Mouse (Mus musculus) heart, adult 2 months (tissue): ENCODE results near the gene Mis12. TPM values are rescaled to one million over a fixed set of nuclear protein-coding genes. Genes with fewer than 3 reads are reported as not detected.

Source experiments
- DNase-seq, 2 experiments: peaks; one replicate each; pipeline ENCODE4 v3.0.0; 2021
- H3K27ac ChIP-seq: fragments of 200-600 bp; 2 replicates; pipeline ENCODE4 v1.8.1; 2022
- H3K27me3 ChIP-seq: fragments of 200-500 bp; 2 replicates; pipeline ENCODE4 v1.6.1; 2012; ENCODE audit warnings: mild to moderate bottlenecking, low read length, inconsistent platforms, mixed read lengths; ENCODE audit not compliant: control insufficient read depth, insufficient read depth
- H3K36me3 ChIP-seq: fragments of 200-500 bp; 2 replicates; pipeline ENCODE4 v1.6.1; 2012; ENCODE audit warnings: low read length, inconsistent platforms; ENCODE audit not compliant: control insufficient read depth, insufficient read depth
- H3K4me1 ChIP-seq: fragments of 200-500 bp; 2 replicates; pipeline ENCODE4 v1.6.1; 2011; ENCODE audit warnings: low read length; ENCODE audit not compliant: control insufficient read depth, insufficient read depth
- H3K4me3 ChIP-seq: fragments of 200-600 bp; 2 replicates; pipeline ENCODE4 v1.8.1; 2022
- H3K79me2 ChIP-seq: fragments of 200-500 bp; replicated peaks from 2 replicates; pipeline ENCODE4 v1.6.1; 2012; ENCODE audit warnings: mild to moderate bottlenecking, inconsistent platforms, low read length, moderate library complexity, mixed read lengths; ENCODE audit not compliant: control insufficient read depth, insufficient read depth
- H3K9ac ChIP-seq: fragments of 200-500 bp; 2 replicates; pipeline ENCODE4 v1.6.1; 2012; ENCODE audit warnings: low read depth, mild to moderate bottlenecking, control low read depth, inconsistent platforms, low read length, mixed read lengths
- CTCF ChIP-seq: fragments of 200-600 bp; IDR thresholded peaks from 2 replicates; pipeline ENCODE4 v1.8.1; 2022; ENCODE audit warnings: antibody characterized with exemption, mild to moderate bottlenecking, moderate library complexity
- EP300 ChIP-seq: fragments of 200-500 bp; IDR thresholded peaks from 2 replicates; pipeline ENCODE4 v1.6.1; 2011; ENCODE audit warnings: low read depth, low read length, control low read depth; ENCODE audit not compliant: insufficient read depth
- POLR2A ChIP-seq: fragments of 200-500 bp; IDR thresholded peaks from 2 replicates; pipeline ENCODE4 v1.6.1; 2011; ENCODE audit warnings: mild to moderate bottlenecking, low read depth, low read length, control low read depth; ENCODE audit not compliant: insufficient read depth
- WGBS: fragments of 180-500 bp; shearing (Covaris S2); methylation state at CpG from one replicate; pipeline ENCODE4 v1.1.7; 2018; 5-methylcytosine and 5-hydroxymethylcytosine counted together
- intact Hi-C: fragments of 180-260 bp; cut with DNase I; formaldehyde crosslinking; loops from one replicate; pipeline ENCODE4 v1.15.1; 2025
- polyA plus RNA-seq: library from polyadenylated mRNA; depleted of rRNA; stranded (reverse); fragments of >200 nt; gene quantifications from 2 replicates; pipeline ENCODE4 v1.2.3, GENCODE M21; 2012
- total RNA-seq, 2 experiments: library from RNA; stranded (reverse); gene quantifications; 2 replicates each; pipeline ENCODE4 v1.2.3; 2021

Mis12 gene
- total and polyA plus RNA-seq, 3 experiments = 3.4 to 9.2 (median 7.5) TPM

DNA sequence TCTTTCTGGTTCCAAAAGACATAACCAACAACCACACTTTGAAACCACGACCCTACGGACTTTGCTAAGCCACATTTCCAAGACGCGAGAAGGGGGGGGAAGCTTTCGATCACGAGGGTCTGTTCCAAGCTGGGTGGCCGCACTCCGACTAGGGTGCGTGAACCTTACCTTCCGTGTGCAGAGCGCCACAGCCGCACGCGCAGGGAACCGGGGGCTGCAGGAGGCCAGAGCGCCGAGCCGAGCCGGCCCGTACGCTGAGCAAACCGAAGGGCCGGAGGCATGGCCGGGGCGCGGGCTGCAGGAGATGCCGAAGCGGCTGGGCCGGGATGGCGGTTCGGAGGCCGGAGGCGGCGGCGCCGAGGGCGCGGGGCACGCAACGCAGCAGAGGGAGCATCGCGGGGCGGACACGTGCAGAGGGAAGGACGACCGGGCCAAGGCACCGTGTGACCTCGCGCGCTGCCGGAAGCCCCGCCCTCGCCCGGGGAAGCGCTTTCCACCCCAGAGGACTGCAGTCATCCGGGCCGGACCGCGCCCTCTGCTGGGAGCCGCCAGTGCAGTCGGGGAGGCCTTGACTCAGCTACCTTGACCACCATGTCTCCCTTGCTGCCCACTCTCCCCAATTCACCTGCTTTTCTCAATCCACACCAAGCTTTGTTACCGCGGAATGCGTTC, 36.7 kb upstream of the Mis12 start, which contains the start of gene C1qbp:
Gene C1qbp, minus strand, starts transcription at position 470 of the 672 bp plus-strand sequence.
- intact Hi-C loops = loop anchor here (1.0 to 2.0 kb wide), 2 partner anchors 22 to 70 kb away; partner anchors contain the start of gene Dhx33
- H3K79me2 ChIP-seq = peaks cover 3% of the 10 kb centered on the region; the same call in 1 of the 2 replicates
- no peaks in the 10 kb centered on the region for H3K36me3 ChIP-seq
- peak within 1 kb of the TSS; percentile 63 for H3K4me3 ChIP-seq
- TF ChIP-seq EP300 (peak; percentile 81; the same call in 1 of the 2 replicates), POLR2A (peak; percentile 59; the same call in 1 of the 2 replicates), CTCF (no peak; the same call in 1 of the 2 replicates)
- peak; percentile 94 to 98 for DNase-seq
- no peaks in the 10 kb centered on the region for H3K27me3 ChIP-seq
- H3K27ac ChIP-seq = peak within 1 kb of the TSS; percentile 55
- peaks cover 3% of the 10 kb centered on the region for H3K4me1 ChIP-seq
- under 1% methylated on average over 56 of the region's 64 CpGs for WGBS
- H3K9ac ChIP-seq = peak within 1 kb of the TSS; percentile 99

DNA sequence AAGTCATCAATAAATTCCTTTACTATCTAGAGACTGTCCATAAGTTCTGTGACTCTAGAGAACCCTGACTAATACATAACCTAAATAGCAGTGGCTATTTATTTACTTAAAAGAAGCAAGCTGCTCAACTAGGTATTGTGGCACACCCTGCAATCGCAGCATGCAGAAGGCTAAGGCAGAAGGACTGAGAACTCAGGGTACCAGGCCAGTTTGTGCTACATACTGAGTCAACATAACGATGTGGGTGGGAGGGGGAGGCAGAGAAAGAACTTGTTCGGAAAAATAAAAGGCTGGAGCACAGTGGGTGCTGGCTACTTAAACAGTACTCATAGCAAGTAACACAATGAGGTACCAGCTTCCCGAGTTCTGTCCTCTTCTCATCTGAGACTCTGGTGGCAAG, 18.2 kb upstream of the Mis12 start:
- intact Hi-C loops = no loop called here
- no peak for DNase-seq
- H3K4me3 ChIP-seq = no peak overlapping the region
- H3K9ac ChIP-seq = no peak overlapping the region
- no peaks in the 10 kb centered on the region; the same call in 1 of the 2 replicates for H3K79me2 ChIP-seq
- peaks cover 2% of the 10 kb centered on the region for H3K4me1 ChIP-seq
- H3K27me3 ChIP-seq = no peaks in the 10 kb centered on the region
- TF ChIP-seq EP300 = no peak
- TF ChIP-seq CTCF = no peak
- no peak for TF ChIP-seq POLR2A
- 84% methylated on average over 4 of the region's 4 CpGs for WGBS
- no peak overlapping the region for H3K27ac ChIP-seq
- H3K36me3 ChIP-seq = peaks cover 3% of the 10 kb centered on the region; the same call in 1 of the 2 replicates

DNA sequence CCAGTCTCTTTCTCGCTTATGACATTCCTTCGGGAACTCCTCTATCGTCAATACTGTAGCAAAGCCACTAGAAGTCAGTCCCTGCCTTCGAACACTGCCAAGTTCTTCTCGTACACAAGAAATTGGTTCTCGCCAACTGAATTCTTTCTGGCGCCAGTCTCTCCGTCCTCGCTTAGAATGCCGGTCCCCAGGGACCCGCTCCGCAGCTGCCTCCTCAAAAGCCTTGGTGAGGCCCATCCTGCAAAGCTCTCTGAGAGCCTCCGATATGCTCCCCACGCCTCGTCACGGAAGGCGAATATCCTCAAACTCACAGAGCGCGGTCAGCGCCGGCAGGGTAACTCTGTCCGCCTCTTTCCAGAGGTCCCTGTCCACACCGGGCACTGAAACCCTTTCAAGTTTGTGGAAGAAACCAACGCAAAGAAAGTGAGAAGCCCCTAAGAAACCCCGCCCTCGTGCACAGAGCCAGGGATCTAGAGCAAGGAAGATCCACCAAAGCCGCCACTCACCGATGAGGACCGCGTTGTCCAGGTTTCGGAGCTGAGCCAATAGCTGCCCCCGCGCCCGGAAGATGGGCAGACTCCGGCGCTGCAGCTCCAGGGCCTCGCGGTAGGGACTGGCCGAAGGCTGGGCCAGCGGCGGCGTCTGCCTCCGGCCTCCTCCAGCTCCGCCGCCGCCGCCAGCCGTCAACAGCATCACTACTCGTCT, 15.6 kb upstream of the Mis12 start:
- under 1% methylated on average over 49 of the region's 49 CpGs for WGBS
- Histone ChIP-seq H3K27me3 (no peaks in the 10 kb centered on the region), H3K79me2 (no peaks in the 10 kb centered on the region; the same call in 1 of the 2 replicates), H3K27ac (peak overlapping the region; percentile 60), H3K4me3 (peak overlapping the region; percentile 78), H3K4me1 (peaks cover 8% of the 10 kb centered on the region), H3K9ac (peak overlapping the region; percentile 83), H3K36me3 (peaks cover 10% of the 10 kb centered on the region)
- DNase-seq = no peak
- intact Hi-C loops = loop anchor here (1.0 to 2.0 kb wide), 2 partner anchors 16 to 21 kb away; partner anchors contain the start of genes C1qbp, Derl2 and Mis12
- TF ChIP-seq POLR2A (no peak), CTCF (no peak), EP300 (no peak)

DNA sequence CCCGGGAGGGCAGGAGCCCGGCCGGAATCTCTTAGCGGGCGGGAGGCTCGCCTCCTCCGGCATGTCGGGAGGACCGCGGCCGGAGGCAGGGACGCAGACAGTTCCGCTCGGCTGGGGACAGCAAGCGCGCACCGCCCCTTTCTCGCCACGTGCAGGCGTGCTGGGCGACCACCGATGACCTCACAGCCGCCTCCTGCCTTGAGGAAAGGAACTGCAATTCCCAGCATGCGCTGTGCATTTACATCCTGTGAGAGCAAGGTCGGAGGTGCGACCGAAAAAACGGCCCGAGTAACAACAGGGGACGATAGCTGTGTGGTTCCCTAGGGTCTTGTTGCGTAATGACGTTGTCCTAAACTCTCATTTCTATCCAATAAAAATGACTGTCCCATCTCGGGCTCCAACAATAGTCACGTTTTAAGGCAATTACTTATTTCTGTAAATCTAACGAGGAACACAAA, 15.1 kb upstream of the Mis12 start, which contains the start of gene Dhx33:
Gene Dhx33, minus strand, starts transcription at position 122 of the 458 bp plus-strand sequence.
- TF ChIP-seq EP300 = peak; percentile 96
- peak; percentile 69 for TF ChIP-seq POLR2A
- peak; percentile 65 for TF ChIP-seq CTCF
- intact Hi-C loops = loop anchor here (1.0 to 2.0 kb wide), 2 partner anchors 15 to 22 kb away; partner anchors contain the start of genes C1qbp, Derl2 and Mis12

DNA sequence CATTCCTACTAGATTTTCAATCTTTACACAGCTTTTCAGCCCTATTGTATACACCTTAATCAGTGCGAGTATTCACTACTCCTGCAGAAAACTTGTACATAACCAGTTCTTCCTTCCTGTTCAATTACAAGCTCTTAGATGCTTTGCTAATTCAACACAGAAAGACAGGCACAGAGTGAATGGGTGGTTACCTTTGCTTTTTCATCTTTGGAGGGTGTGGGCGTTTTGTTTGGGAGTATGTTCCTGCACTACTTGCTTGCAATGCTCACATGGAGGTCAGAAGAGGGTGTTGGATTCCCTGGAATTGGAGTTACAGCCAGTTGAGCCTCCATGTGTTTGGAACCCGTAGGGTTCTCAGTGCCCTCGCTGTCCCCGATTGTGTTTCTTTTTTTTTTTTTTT, 14.4 kb upstream of the Mis12 start:
- intact Hi-C loops = loop anchor here (2.0 kb wide), 1 partner anchor 22 kb away; the partner anchor contains the start of gene C1qbp
- peak overlapping the region; percentile 68 for H3K27ac ChIP-seq
- peaks cover 16% of the 10 kb centered on the region for H3K36me3 ChIP-seq
- no peak overlapping the region for H3K9ac ChIP-seq
- H3K27me3 ChIP-seq = no peaks in the 10 kb centered on the region
- H3K79me2 ChIP-seq = no peaks in the 10 kb centered on the region; the same call in 1 of the 2 replicates
- peak overlapping the region; percentile 78 for H3K4me3 ChIP-seq
- H3K4me1 ChIP-seq = peaks cover 8% of the 10 kb centered on the region
- DNase-seq = no peak
- 46% methylated on average over 5 of the region's 5 CpGs for WGBS
- no peak for TF ChIP-seq CTCF
- no peak for TF ChIP-seq POLR2A
- no peak for TF ChIP-seq EP300

More for the DNA sequence above, 15.1 kb upstream of the Mis12 start, which contains the start of gene Dhx33:
- Histone ChIP-seq H3K9ac (peak within 1 kb of the TSS; percentile 83), H3K27me3 (no peaks in the 10 kb centered on the region), H3K27ac (peak within 1 kb of the TSS; percentile 68), H3K4me3 (peak within 1 kb of the TSS; percentile 78), H3K36me3 (peaks cover 14% of the 10 kb centered on the region), H3K4me1 (peaks cover 8% of the 10 kb centered on the region), H3K79me2 (no peaks in the 10 kb centered on the region; the same call in 1 of the 2 replicates)
- DNase-seq = peak; percentile 95 to 97
- under 1% methylated on average over 35 of the region's 35 CpGs for WGBS
